8 mouse cellular contexts compared by ENCODE assay signal in the genomic region with DNA sequence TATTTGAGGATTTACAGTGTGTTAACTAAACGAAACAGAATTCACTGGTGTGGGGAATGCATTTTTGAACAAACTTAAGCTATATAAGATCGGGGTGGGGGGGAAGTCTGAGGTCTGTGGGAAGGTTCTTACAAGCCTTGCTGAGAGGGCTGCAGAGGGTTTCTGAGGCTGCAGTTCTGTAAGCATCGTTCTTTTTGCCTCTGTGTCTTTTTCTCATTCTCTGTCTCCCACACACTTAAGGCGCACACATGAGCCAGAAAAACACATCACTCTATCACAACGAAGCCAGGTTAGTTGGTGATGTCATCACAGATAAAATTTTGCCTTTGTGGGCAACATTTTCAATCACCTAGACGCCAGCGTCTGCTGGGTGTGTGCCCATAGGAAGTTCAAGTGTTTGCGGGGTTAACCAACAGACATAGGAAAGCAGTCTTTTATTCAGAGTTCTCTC.
DNase-seq lines count a peak whose midpoint lies in the region; ATAC-seq lines count a peak whose summit lies in the region.

No protein-coding gene starts in this region.

- intact Hi-C loops in heart, postnatal 36 days (cut with DNase I), result loop anchor here (2.0 to 5.0 kb wide), 2 partner anchors 26 to 243 kb away; no protein-coding TSS in a partner anchor

- H3K27ac ChIP-seq in limb, embryonic 12.5 days, result peak overlapping the region; percentile 94
- H3K27ac ChIP-seq in midbrain, embryonic 14.5 days (replicated peaks; ENCODE audit: low read depth, low read length), result peak overlapping the region; percentile 95

- 6% methylated on average over 8 of the region's 8 CpGs for WGBS in limb, embryonic 12.5 days
- under 1% methylated on average over 8 of the region's 8 CpGs for WGBS in midbrain, embryonic 14.5 days

- DNase-seq in frontal cortex, postnatal 25 days (ENCODE audit: low spot score in 2 of 2), result no peak
- DNase-seq in B cell, adult 2 months, result peak; percentile 29 to 35
- peak; percentile 31 to 54 for DNase-seq in cerebellum, postnatal 36 days
- peak; percentile 11 to 35 for DNase-seq in heart, postnatal 36 days
- no peak for DNase-seq in midbrain, embryonic 14.5 days
- peak; percentile 54 to 64 for DNase-seq in thymus, postnatal 36 days

- no peaks in the 10 kb centered on the region for H3K9me3 ChIP-seq in limb, embryonic 12.5 days
- no peaks in the 10 kb centered on the region for H3K9me3 ChIP-seq in midbrain, embryonic 14.5 days (ENCODE audit: control insufficient read depth, low read length)

- peak overlapping the region; percentile 56 for H3K4me3 ChIP-seq in limb, embryonic 12.5 days (replicated peaks)
- H3K4me3 ChIP-seq in midbrain, embryonic 14.5 days (replicated peaks; ENCODE audit: low read depth, low read length), result peak overlapping the region; percentile 66

- peak overlapping the region; percentile 90 for H3K9ac ChIP-seq in limb, embryonic 12.5 days (replicated peaks)
- H3K9ac ChIP-seq in midbrain, embryonic 14.5 days (replicated peaks; ENCODE audit: low read length), result peak overlapping the region; percentile 79

- peak; percentile 45 for ATAC-seq in frontal cortex, adult (ENCODE audit: low TSS enrichment)
- peak; percentile 68 for ATAC-seq in limb, embryonic 12.5 days (ENCODE audit: insufficient number of reproducible peaks, insufficient read depth, low FRiP score, low TSS enrichment, low read depth)
- ATAC-seq in midbrain, embryonic 14.5 days (ENCODE audit: low FRiP score, low TSS enrichment), result peak; percentile 25

- H3K4me1 ChIP-seq in limb, embryonic 12.5 days (replicated peaks), result peaks cover 29% of the 10 kb centered on the region
- peaks cover 31% of the 10 kb centered on the region for H3K4me1 ChIP-seq in midbrain, embryonic 14.5 days (ENCODE audit: control insufficient read depth, insufficient read depth, low read length)

- H3K4me2 ChIP-seq in limb, embryonic 12.5 days, result peak overlapping the region; percentile 65
- H3K4me2 ChIP-seq in midbrain, embryonic 14.5 days (ENCODE audit: low read length), result peak overlapping the region; percentile 66

- H3K27me3 ChIP-seq in limb, embryonic 12.5 days, result no peaks in the 10 kb centered on the region
- no peaks in the 10 kb centered on the region for H3K27me3 ChIP-seq in midbrain, embryonic 14.5 days (ENCODE audit: control insufficient read depth, insufficient read depth, low read length)

- H3K36me3 ChIP-seq in limb, embryonic 12.5 days, result 0 out of 2 replicates have a peak, but pooled peaks cover 3% of the 10 kb centered on the region
- H3K36me3 ChIP-seq in midbrain, embryonic 14.5 days (ENCODE audit: control insufficient read depth, insufficient read depth, low read length), result no peaks in the 10 kb centered on the region

Comparison
In these comparisons a context has a peak if more than half of its experiments do, and no peak if none do; other contexts are left out.
1. DNase-seq: peak in B cell, adult 2 months (2 of 2), cerebellum, postnatal 36 days (2 of 2), heart, postnatal 36 days (2 of 2) and thymus, postnatal 36 days (2 of 2); none in frontal cortex, postnatal 25 days (0 of 2) and midbrain, embryonic 14.5 days (single experiment).
2. Peak in every context shown above with its lines, with median percentiles within 50 percentile points of each other: ATAC-seq.